Mouse (Mus musculus): Measurements from ENCODE around the gene Sf3a2.

DNA sequence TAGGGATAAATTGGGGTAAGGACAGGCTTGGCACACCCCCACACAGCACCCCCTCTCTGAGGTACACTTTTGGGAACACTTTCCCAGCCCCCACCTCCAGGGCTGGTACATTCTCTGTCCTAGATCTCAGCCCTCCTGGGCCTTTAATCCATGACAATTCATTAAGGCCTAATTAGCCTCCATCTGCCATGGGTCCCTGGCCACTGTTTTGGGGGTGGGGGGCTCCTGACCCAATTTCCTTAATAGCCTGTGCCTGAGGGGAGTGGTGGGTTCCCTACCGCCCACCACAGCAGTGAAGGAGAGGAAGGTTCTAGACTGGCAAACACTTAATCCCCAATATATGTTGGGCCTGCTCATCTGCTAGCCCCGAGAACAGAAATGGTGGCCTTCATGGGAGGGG, 43.7 kb downstream of the Sf3a2 start:
- TF ChIP-seq GATA1 (IDR thresholded peaks at IDR 0.05; ENCODE audit: borderline replicate concordance, low read length) (no peak), FLI1 (IDR thresholded peaks at IDR 0.05; ENCODE audit: low read length) (no peak)
